Mouse (Mus musculus): ENCODE results near the gene Lasp1.

DNA sequence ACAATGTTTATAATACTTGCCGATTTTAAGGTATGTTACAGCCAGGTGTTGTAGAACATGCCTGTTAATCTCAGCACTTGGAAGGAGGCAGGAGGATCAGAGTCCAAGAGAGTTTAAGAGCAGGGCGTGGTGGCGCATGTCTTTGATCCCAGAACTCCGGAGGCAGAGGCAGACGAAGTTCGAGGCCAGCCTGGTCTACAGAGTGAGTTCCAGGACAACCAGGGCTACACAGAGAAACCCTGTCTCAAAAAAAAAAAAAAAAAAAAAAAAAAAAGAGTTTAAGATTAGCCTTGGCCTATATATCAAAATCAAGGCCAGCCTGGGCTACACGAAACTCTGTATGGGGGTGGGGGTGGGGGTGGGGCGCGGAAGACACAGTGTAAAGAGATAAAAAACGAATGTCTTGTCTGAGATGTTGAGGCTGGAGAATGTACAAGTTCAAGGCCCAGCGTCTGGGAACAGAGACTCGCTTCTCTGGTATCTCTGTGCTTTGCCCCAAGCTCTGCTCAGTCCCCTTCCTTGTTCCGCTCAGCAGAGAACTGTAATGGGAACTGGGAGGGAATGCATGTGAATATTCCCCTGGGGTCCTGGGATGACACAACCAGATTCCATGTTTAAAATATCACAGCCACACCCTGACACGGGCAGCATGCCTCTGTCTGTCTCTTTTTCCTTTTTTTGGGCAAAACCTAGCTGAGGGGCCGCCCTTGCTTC lies 1.3 kb upstream of the Lasp1 start:
- TF ChIP-seq CTCF (IDR thresholded peaks at IDR 0.05; ENCODE audit: extremely low read depth, insufficient read length, insufficient replicate concordance, low read depth, low read length), result no peak
- TF ChIP-seq POLR2A (IDR thresholded peaks at IDR 0.05; ENCODE audit: low read depth, low read length), result no peak

Measured in small intestine, adult 2 months (tissue).